Mouse (Mus musculus): ENCODE measurements around the gene Zfp735. TPM values are rescaled to one million over a fixed set of nuclear protein-coding genes. Genes with fewer than 3 reads are reported as not detected.

Zfp735 gene
- not detected in 2 replicates for polyA plus RNA-seq (2016; fragmentation: Nextera tagmentation; extraction: Ambion mirVana)

DNA sequence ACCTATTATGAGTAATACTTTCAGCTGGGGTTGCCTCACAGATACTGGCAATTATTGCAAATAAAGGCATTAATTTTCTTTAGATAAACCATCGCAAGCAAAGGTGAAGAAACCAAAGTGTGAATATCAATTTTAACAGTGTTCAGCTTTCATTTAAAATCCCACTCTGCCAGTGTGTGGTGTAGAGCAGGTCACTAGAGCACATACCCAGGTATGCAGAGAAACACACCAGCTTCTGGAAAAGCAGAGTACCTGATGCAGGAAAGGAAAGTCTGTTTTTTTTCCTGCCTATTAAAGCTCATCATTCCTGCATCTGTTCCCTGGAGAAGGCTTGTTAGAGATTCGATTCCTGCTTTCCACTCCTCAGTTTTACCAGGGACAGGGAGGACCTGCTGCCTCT lies at the start of gene Zfp735:
Gene Zfp735, plus strand, starts transcription at position 301 of the 400 bp plus-strand sequence.
- no peak for ATAC-seq (ENCODE audit: insufficient number of reproducible peaks, low FRiP score)
- H3K27ac ChIP-seq (ENCODE audit: poor library complexity, severe bottlenecking), result no peak within 1 kb of the TSS
- no peak within 1 kb of the TSS for H3K4me2 ChIP-seq
- H3K27me3 ChIP-seq (replicated peaks), result no peaks in the 10 kb centered on the region
- 68% methylated on average over 2 of the region's 2 CpGs for WGBS
- no peaks in the 10 kb centered on the region for H3K36me3 ChIP-seq
- peaks cover 11% of the 10 kb centered on the region for H3K9me3 ChIP-seq (replicated peaks)
- H3K4me3 ChIP-seq, result no peak within 1 kb of the TSS
- H3K4me1 ChIP-seq (replicated peaks), result no peaks in the 10 kb centered on the region
- no peak within 1 kb of the TSS for H3K9ac ChIP-seq

DNA sequence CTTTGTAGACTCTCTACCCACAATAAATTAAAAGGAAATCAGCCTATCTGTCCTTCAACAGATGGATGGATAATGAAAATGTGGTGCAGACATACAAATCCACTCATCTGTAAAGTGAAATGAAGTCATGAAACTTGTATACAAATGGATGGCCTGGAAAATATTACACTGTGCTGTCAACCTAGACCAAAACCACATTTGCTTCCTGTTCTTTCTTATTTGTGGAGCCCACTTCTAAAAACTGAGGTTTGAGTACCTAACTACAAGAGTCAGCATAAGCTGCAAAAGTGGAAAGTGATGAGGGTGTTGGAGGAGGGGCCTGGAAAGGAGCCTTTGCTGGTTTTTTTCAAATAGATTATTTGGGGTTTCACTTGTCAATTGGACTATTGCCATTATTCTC lies 70.5 kb downstream of the Zfp735 start:
- no peak for ATAC-seq (ENCODE audit: insufficient number of reproducible peaks, low FRiP score)
- Histone ChIP-seq H3K4me1 (replicated peaks) (no peaks in the 10 kb centered on the region), H3K9ac (no peak overlapping the region), H3K4me2 (no peak overlapping the region), H3K27me3 (replicated peaks) (no peaks in the 10 kb centered on the region), H3K4me3 (no peak overlapping the region), H3K9me3 (replicated peaks) (peaks cover 28% of the 10 kb centered on the region), H3K27ac (ENCODE audit: poor library complexity, severe bottlenecking) (no peak overlapping the region), H3K36me3 (no peaks in the 10 kb centered on the region)

Other genes with a start within 250 kb of the Zfp735 start
- gene Olfr380, start 231.3 kb upstream of the Zfp735 start, polyA plus RNA-seq (2016; fragmentation: Nextera tagmentation; extraction: Ambion mirVana), result not detected in 2 replicates
- not detected in 2 replicates for gene Olfr381, start 197.2 kb upstream of the Zfp735 start, polyA plus RNA-seq (2016; fragmentation: Nextera tagmentation; extraction: Ambion mirVana)
- not detected in 2 replicates for gene Olfr382, start 171.6 kb upstream of the Zfp735 start, polyA plus RNA-seq (2016; fragmentation: Nextera tagmentation; extraction: Ambion mirVana)
- gene Olfr385, start 95.8 kb upstream of the Zfp735 start, polyA plus RNA-seq (2016; fragmentation: Nextera tagmentation; extraction: Ambion mirVana), result not detected in 2 replicates
- gene Olfr384, start 90.2 kb upstream of the Zfp735 start, polyA plus RNA-seq (2016; fragmentation: Nextera tagmentation; extraction: Ambion mirVana), result not detected in 2 replicates
- gene Olfr389, start 91.9 kb downstream of the Zfp735 start, polyA plus RNA-seq (2016; fragmentation: Nextera tagmentation; extraction: Ambion mirVana), result not detected in 2 replicates
- gene Olfr390, start 94.2 kb downstream of the Zfp735 start, polyA plus RNA-seq (2016; fragmentation: Nextera tagmentation; extraction: Ambion mirVana), result not detected in 2 replicates
- gene Olfr391-ps, start 114.3 kb downstream of the Zfp735 start, polyA plus RNA-seq (2016; fragmentation: Nextera tagmentation; extraction: Ambion mirVana), result not detected in 2 replicates
- not detected in 2 replicates for gene Olfr392, start 128.3 kb downstream of the Zfp735 start, polyA plus RNA-seq (2016; fragmentation: Nextera tagmentation; extraction: Ambion mirVana)
- not detected in 2 replicates for gene Olfr393, start 162.7 kb downstream of the Zfp735 start, polyA plus RNA-seq (2016; fragmentation: Nextera tagmentation; extraction: Ambion mirVana)
- not detected in 2 replicates for gene Olfr394, start 202.0 kb downstream of the Zfp735 start, polyA plus RNA-seq (2016; fragmentation: Nextera tagmentation; extraction: Ambion mirVana)
- not detected in 2 replicates for gene Olfr395, start 220.5 kb downstream of the Zfp735 start, polyA plus RNA-seq (2016; fragmentation: Nextera tagmentation; extraction: Ambion mirVana)
- gene Olfr23, start 247.9 kb downstream of the Zfp735 start, polyA plus RNA-seq (2016; fragmentation: Nextera tagmentation; extraction: Ambion mirVana), result not detected in 2 replicates